Mouse (Mus musculus): Measurements from ENCODE around the gene Gtpbp1. TPM values are rescaled to one million over a fixed set of nuclear protein-coding genes. Genes with fewer than 3 reads are reported as not detected.

Gene Gtpbp1
- total RNA-seq, 2 experiments from 2014 or later = 44.9 to 48.5 TPM

- intact Hi-C loops (cut with DNase I) = no loop called here
- no peak for DNase-seq (ENCODE audit: extremely low spot score in 1 of 2, low spot score in 2 of 2)
Measured at GRCm38 (mm10) chr15:79708229-79708822, 17.7 kb downstream of the Gtpbp1 start.

- DNase-seq (ENCODE audit: extremely low spot score in 1 of 2, low spot score in 2 of 2) = no peak
- intact Hi-C loops (cut with DNase I) = no loop called here
Measured at GRCm38 (mm10) chr15:79715646-79716045, 25.0 kb downstream of the Gtpbp1 start.

DNA sequence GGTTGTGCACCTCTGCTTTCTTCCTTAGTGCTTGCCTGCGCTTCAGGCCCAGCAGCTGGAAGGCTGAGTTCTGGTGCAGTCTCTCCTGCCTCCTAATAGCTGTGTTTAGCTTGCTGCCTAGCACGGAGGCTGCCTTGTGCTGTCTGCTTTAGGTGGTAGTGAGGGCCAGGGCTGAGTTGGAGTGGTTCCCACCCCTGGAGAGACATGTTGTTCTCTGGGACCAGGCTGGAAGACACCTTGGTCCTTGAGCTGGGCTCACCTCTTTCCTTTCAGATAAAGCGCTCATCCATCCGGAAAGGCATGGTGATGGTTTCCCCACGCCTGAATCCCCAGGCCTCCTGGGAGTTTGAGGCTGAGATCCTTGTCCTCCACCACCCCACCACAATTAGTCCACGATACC, 26.1 kb downstream of the Gtpbp1 start:
- no peak for DNase-seq (ENCODE audit: extremely low spot score in 1 of 2, low spot score in 2 of 2)
- intact Hi-C loops (cut with DNase I) = no loop called here

DNA sequence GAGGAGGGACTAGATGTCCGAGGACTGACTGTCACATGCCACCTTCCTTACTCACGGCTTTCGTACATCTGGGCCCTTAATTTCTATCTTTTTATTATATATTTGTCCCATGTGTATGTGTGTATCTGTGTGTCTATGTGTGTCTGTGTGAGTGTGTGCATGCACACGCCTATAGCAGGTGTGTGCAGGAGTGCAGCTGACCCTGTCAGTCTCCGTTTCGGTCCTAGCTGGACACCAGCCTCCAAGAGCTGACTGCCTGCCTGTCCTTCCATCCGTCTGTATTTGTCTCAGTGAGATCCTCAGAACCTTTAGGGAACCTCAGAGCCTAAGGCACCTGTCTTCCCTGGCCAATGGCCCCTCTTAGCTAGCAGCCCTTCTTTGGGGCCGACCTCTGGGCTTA, 29.6 kb downstream of the Gtpbp1 start:
- intact Hi-C loops (cut with DNase I) = no loop called here
- no peak for DNase-seq (ENCODE audit: extremely low spot score in 1 of 2, low spot score in 2 of 2)

DNA sequence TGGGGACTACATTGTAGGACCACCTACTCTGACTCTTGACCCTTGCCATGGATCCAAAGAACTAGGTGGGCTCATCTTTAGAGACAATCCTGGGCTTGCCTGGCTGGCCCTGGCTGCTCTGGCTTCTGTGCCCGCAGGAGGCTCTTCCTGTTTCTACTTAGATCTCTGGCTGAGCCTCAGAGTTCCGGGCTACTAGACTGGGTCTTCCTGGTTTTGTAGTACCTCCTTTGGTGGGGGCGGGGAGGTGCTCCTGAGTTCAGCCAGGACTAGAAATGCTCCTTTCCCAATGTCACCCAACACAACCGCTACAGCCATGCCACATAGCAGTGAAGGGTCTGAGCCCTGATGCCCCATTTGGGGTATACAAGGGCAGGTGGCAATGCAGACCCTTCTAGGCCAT, 30.2 kb downstream of the Gtpbp1 start:
- DNase-seq (ENCODE audit: extremely low spot score in 1 of 2, low spot score in 2 of 2) = peak in 1 of 2 experiments; percentile 67

GRCm38 (mm10) chr15:79723439-79723838, 32.8 kb downstream of the Gtpbp1 start:
- DNase-seq (ENCODE audit: extremely low spot score in 1 of 2, low spot score in 2 of 2) = peak in 1 of 2 experiments; percentile 58
- intact Hi-C loops (cut with DNase I) = no loop called here

More for the DNA sequence above, 30.2 kb downstream of the Gtpbp1 start:
- intact Hi-C loops (cut with DNase I) = no loop called here

- DNase-seq (ENCODE audit: extremely low spot score in 1 of 2, low spot score in 2 of 2) = no peak
- intact Hi-C loops (cut with DNase I) = no loop called here
Measured at GRCm38 (mm10) chr15:79725190-79725789, 34.6 kb downstream of the Gtpbp1 start.

GRCm38 (mm10) chr15:79727840-79728239, 37.2 kb downstream of the Gtpbp1 start:
- intact Hi-C loops (cut with DNase I) = no loop called here
- no peak for DNase-seq (ENCODE audit: extremely low spot score in 1 of 2, low spot score in 2 of 2)

DNA sequence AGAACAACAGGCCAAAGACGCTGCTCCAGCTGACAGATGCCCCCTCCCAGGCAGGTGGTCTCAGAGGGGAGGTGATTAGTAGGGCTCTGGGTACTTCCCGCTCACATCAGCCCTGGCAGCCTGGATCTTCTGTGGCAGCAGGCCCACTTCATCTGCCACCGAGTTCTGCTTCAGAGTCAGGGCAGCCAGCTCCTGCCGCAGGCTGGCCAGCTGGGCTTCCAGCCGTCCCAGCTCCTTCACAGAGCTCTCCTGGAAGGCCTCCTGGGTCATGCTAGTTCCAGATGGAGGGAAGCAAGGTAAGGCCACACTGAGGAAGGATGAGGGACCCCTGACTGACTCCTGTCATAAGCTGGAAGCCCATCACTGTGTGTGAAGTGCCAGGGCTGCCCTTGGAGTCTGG, 37.7 kb downstream of the Gtpbp1 start:
- intact Hi-C loops (cut with DNase I) = no loop called here
- no peak for DNase-seq (ENCODE audit: extremely low spot score in 1 of 2, low spot score in 2 of 2)

- DNase-seq (ENCODE audit: extremely low spot score in 1 of 2, low spot score in 2 of 2) = no peak
- intact Hi-C loops (cut with DNase I) = no loop called here
Measured at GRCm38 (mm10) chr15:79728731-79729388, 38.2 kb downstream of the Gtpbp1 start.

GRCm38 (mm10) chr15:79731554-79731953, 40.9 kb downstream of the Gtpbp1 start:
- DNase-seq (ENCODE audit: extremely low spot score in 1 of 2, low spot score in 2 of 2) = no peak
- intact Hi-C loops (cut with DNase I) = no loop called here

- intact Hi-C loops (cut with DNase I) = no loop called here
- no peak for DNase-seq (ENCODE audit: extremely low spot score in 1 of 2, low spot score in 2 of 2)
Measured at GRCm38 (mm10) chr15:79733192-79733591, 42.5 kb downstream of the Gtpbp1 start.

GRCm38 (mm10) chr15:79733640-79734039, 43.0 kb downstream of the Gtpbp1 start:
- intact Hi-C loops (cut with DNase I) = no loop called here

GRCm38 (mm10) chr15:79734311-79734710, 43.7 kb downstream of the Gtpbp1 start:
- intact Hi-C loops (cut with DNase I) = no loop called here
- no peak for DNase-seq (ENCODE audit: extremely low spot score in 1 of 2, low spot score in 2 of 2)

More at GRCm38 (mm10) chr15:79733640-79734039, 43.0 kb downstream of the Gtpbp1 start:
- DNase-seq (ENCODE audit: extremely low spot score in 1 of 2, low spot score in 2 of 2) = no peak

GRCm38 (mm10) chr15:79740739-79741138, 50.1 kb downstream of the Gtpbp1 start:
- intact Hi-C loops (cut with DNase I) = no loop called here
- no peak for DNase-seq (ENCODE audit: extremely low spot score in 1 of 2, low spot score in 2 of 2)

- intact Hi-C loops (cut with DNase I) = no loop called here
- DNase-seq (ENCODE audit: extremely low spot score in 1 of 2, low spot score in 2 of 2) = peak in 1 of 2 experiments; percentile 38
Measured at GRCm38 (mm10) chr15:79741173-79741858, 50.7 kb downstream of the Gtpbp1 start.

DNA sequence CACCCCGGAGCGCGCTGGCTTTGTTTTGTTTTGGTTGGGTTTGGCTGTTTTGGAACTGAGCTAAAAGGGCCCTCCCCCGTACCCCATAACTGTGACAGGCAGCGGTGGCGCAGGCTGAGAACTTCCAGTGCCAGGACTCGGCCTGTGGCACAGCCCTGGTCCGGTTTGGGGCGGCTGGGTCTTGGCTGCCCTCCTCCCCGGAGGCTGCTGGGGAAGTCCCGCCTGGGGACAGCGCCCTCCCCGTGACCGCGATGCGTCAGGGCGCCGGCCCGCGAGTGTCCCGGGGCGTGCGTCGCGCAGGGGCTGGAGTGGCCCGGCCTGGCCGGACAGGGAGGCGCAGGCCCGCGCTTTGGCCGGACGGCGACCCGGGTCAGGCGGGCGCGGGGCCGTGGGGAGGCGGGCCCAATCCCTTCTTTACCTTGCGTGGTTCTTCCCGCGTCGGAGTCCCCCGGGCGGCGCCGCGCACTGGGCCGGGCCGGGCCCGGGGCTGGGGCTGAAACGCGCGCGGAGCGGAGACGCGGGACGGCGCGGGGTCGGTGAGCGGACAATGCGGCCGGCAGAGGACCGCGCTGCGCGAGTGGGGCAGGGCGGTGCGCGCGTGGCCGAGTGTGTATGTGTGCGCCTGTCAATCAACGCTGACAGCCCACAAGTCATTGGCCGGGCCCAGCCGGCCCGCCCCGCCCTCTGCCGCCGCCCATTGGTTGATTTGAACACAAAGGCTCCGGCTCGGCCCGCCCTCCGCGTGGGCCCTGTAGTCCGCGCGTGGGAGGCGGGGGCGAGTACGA, 51.5 kb downstream of the Gtpbp1 start, which contains the start of gene Sun2:
TSS of gene Sun2 (minus strand) at position 616 of the 785 bp plus-strand sequence.
- intact Hi-C loops (cut with DNase I) = no loop called here
- peak; percentile 87 to 96 for DNase-seq (ENCODE audit: extremely low spot score in 1 of 2, low spot score in 2 of 2)

DNA sequence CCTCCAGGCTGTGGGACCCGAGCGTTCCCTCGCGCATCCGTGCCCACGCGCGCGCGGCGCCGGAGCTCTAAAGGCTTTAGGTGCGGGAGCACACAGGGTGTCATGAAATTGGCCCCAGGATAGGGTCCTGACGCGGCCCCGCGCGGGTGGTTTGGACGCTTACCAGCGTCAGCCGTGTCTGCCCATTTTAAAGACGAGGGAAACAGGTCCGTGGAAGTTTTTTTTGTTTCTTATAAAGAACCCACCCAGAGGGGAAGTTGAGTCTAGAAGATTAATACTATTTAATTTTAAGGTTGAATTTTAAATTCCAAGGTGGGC, 52.0 kb downstream of the Gtpbp1 start:
- intact Hi-C loops (cut with DNase I) = no loop called here
- no peak for DNase-seq (ENCODE audit: extremely low spot score in 1 of 2, low spot score in 2 of 2)

GRCm38 (mm10) chr15:79744001-79744400, 53.4 kb downstream of the Gtpbp1 start:
- DNase-seq (ENCODE audit: extremely low spot score in 1 of 2, low spot score in 2 of 2) = no peak
- intact Hi-C loops (cut with DNase I) = no loop called here

Measured in left cerebral cortex, postnatal 10 days (tissue).